Mouse (Mus musculus): Measurements from ENCODE around the gene Zfp882.
A peak's percentile ranks its signal among the peaks of the same experiment; 100 is the strongest.
"Not testable (repeated sequence)": the region's sequence is repeated elsewhere in the genome, so short reads cannot be mapped to it uniquely, and the experiment has no call there.

Gene Zfp882

DNA sequence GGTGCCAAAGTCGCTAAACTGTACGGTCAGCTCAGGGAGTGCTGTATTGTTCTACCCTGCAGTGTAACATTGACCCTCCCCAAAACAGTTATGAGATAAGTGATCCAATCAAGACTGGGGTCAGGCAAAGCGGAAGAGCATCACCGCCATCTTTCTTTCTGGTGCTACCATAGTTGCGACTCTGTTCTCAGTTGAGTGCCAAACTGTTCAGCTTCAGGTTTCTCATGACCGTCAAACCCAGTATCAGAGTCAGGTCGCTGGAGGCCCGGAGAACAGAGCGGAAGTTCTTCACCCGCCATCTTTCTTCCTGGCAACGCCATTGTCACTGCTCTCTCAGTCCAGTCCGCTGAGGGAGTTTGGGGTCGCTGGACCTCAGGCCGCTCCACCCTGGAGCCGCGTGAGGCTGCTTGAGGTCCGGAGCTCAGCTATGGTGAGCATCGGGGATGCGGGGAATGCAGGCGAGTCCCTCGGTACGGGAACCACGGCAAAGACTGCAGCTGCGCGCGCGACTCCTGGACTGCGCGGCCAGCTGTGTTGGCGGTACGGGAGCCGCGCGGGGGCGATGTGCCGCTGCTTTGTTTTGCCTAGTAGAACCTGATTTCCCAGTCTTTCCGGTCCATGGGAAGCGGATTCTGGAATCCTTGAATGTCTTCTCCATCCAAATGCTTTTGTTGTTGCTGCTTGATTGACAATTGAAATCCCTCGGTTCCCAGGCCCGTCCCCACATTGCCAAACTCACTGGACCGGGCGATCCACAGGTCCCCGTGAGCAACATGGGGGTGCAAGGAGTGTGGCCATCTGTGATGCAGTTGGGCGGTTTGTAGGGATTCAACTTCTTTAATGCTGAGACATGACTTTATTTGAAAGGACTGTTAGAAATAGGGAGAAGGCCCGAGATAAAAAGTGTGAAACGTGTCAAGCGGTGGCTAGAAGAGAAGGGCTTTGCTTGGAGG lies at the start of gene Zfp882, which contains the start of gene Zfp617:
Gene Zfp882 (plus strand): TSS at position 300 of the 953 bp plus-strand sequence.
Gene Zfp617 (plus strand): TSS at position 327 of the 953 bp plus-strand sequence.
- peak; percentile 92 for DNase-seq (ENCODE audit: low spot score)

- not testable (repeated sequence) for DNase-seq (ENCODE audit: low spot score)
These were observed 46.9 kb upstream of the Zfp882 start for GRCm38 (mm10) chr8:71861551-71861950.

- peak; percentile 70 for DNase-seq (ENCODE audit: low spot score)
These were observed 46.4 kb upstream of the Zfp882 start for GRCm38 (mm10) chr8:71862038-71862437.

- DNase-seq (ENCODE audit: low spot score) = peak; percentile 61
These were observed 26.7 kb upstream of the Zfp882 start, which contains the start of gene Zfp709 for GRCm38 (mm10) chr8:71881618-71882274. TSS of gene Zfp709 (plus strand) at chr8:71882019.

DNA sequence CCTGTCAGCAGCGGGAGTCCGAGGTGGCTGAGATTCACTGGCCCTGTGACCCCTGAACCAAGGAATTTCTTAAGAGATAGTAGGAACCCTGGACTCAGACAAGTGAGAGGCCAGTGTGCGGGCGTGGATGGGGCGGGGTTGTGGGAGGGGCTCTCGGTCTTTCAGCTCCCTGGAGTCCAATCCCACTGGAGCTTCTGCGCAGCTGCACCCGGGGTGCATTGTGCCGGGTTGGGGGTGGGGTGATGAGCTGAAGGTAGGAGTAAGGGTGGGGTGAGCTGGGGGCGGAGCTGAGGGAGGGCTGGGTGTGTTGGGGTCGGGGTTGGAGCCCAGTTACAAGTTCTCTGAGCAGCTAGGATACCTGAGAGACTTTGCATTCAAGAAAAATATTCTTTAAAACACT lies 7.7 kb upstream of the Zfp882 start:
- not testable (repeated sequence) for DNase-seq (ENCODE audit: low spot score)

GRCm38 (mm10) chr8:71903084-71903483 lies 5.3 kb upstream of the Zfp882 start:
- DNase-seq (ENCODE audit: low spot score) = not testable (repeated sequence)

GRCm38 (mm10) chr8:71906809-71907208 lies 1.6 kb upstream of the Zfp882 start:
- no peak for DNase-seq (ENCODE audit: low spot score)

DNA sequence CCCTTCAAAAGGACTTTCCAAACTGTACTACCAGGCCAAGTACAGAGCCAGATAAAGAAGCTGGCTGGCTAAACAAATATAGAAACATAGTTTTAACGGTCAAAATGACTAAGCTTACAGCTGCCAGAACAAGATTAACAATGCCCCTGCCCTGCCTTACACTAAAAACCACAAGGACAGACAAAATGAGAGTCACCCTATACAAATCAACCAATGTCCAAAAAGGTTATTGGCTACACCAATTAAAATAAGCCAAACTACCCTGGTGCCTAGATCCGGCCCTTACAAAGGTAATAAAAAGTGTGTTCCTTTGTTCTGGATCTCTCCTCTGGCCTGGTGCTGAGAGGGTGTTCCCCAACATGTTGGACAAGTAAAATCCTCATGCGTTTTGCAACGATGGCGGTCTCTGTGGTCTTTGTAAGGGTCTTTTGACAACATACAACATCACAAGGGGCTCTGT lies 580 bp upstream of the Zfp882 start:
- DNase-seq (ENCODE audit: low spot score) = no peak

- DNase-seq (ENCODE audit: low spot score) = no peak
These were observed 3.9 kb downstream of the Zfp882 start for GRCm38 (mm10) chr8:71912286-71912685.

DNA sequence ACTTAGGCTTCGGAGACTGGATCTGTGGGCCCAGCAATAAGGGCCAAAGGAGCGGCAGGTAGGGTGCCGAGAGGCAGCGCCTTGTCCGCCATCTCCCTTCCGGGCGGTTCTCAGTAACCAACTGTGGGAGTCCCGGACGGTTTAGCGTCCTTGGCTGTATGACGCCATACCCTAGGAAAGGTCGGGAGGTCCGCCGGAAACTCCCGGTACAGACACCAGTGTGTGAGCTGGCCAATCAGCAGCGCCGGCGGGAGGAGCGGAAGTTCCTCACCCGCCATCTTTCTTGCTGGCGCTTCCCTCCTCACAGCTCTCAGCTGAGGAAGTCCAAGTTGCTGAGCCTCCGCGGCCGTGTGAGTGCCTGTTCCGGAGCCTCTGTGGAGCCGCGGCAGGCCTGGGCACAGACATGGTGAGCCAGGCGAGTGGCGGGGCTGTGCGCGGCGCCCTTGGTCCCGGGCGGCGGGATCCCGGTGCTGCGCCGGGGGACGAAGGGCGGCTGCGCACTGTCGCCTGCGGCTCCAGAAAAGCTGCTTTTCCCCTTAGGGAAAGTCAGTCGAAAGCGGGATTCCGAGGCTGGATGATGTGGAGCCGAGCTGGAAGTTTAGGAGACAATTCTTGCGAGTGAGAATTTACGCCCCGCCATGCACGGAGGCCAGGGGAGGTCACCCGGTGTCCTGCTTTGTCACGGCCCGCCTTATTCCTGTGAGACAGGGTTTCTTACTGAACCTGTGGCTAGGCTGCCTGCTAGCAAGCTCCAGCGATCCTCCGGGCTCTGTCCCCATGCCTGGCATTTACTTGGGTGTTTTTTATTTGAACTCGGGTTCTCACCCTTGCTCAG lies 14.4 kb downstream of the Zfp882 start:
- peak; percentile 96 for DNase-seq (ENCODE audit: low spot score)

DNA sequence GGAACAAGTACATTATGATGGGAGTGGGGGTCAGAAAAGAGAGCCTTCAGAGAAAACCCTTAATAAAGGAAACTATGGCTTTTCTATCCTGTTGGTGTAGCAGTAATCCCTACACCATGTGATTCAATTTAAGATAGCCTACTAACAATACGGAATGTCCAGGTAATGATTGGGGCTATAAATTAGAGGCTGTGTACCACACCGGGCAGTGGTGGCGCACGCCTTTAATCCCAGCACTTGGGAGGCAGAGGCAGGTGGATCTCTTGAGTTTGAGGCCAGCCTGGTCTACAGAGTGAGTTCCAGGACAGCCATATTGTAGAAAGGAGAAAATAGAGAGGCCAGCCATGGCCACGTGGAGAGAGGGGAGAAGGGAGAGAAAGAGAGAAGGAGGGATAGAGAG lies 17.4 kb downstream of the Zfp882 start:
- no peak for DNase-seq (ENCODE audit: low spot score)

- DNase-seq (ENCODE audit: low spot score) = no peak
These were observed 18.1 kb downstream of the Zfp882 start for GRCm38 (mm10) chr8:71926551-71926950.

DNA sequence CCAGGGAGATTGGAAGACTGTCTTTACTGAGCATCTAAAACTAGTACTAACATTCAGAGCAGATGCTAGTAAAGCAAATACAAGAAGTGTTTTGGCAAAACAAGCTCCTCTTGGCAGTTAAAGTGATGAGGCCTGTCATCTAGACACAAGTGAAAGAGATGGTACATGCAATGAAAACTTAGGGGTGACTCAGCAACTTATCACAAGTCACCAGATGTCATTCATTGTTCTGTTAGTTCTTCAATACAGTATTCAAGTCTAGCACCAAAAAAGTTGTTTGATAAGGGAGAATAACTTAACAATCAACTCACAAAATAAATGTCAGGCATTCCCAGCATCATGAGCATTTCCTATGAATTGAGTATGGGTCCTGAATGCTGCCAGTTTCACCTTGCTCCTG lies 19.4 kb downstream of the Zfp882 start:
- no peak for DNase-seq (ENCODE audit: low spot score)

DNA sequence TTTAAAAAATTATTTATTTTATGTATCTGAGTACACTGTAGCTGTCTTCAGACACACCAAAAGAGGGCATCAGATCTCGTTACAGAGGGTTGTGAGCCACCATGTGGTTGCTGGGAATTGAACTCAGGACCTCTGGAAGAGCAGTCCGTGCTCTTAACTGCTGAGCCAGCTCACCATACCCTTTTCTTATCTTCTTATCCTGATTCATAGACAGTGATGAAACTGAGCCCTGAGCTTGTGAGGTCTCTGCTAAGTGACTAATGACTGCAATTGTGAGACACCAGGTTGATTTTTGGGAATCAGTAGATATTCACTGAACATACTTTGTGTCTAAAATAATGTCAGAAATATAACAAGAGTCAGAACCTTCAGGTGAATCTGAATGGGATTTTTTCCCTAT lies 29.6 kb downstream of the Zfp882 start:
- DNase-seq (ENCODE audit: low spot score) = not testable (repeated sequence)

- DNase-seq (ENCODE audit: low spot score) = no peak
These were observed 32.1 kb downstream of the Zfp882 start for GRCm38 (mm10) chr8:71940293-71941208.

GRCm38 (mm10) chr8:71941776-71942175 lies 33.4 kb downstream of the Zfp882 start:
- DNase-seq (ENCODE audit: low spot score) = no peak

GRCm38 (mm10) chr8:71948624-71949023 lies 40.2 kb downstream of the Zfp882 start:
- no peak for DNase-seq (ENCODE audit: low spot score)

DNA sequence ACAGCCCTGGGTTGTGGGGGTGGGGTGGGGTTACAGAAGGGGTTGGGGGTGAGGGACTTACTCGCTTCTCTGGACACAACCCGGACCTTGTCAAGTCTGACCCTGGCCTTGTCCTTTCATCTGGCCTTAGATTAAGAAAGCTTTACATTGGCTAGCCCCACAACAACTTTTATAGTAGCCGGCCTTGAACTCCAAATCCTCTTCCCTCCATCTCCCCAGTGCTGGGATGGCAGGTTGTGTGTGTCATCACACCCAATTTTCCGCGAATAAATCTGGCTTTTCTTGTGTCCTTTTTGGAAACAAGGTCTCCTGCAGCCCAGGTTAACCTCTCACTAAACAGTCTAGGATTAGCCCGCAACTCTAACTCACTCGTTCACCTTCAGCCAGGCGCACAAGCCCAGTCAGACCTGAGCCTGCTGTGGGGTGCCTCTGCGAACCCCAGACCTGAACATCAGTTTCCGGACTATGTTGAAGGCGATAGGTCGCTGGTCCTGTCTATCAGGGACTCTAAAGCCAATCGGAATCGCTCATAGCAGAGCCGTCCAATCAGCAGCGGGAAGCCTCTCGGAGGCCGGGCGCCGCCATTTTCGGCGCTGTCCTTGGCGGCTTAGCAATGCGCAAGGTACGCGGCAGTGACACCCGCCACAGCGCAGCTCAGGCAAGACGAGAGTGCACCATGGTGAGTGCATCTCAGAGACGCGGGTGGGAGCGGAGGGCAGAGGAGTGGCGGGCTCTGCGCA lies 42.2 kb downstream of the Zfp882 start, which contains the start of gene Zfp961:
Gene Zfp961 (plus strand): TSS at position 557 of the 740 bp plus-strand sequence.
- peak; percentile 100 for DNase-seq (ENCODE audit: low spot score)

- DNase-seq (ENCODE audit: low spot score) = peak; percentile 13
These were observed 43.2 kb downstream of the Zfp882 start for GRCm38 (mm10) chr8:71951436-71952161.

Measured in retina, embryonic 14.5 days (tissue).